Mouse (Mus musculus): ENCODE measurements at regions not wholly inside any gene's neighbourhood (a gene's known extent, or its start where the extent isn't known, plus 50 kb on each side); places are given as distances from the start of the nearest gene placed in this dataset.

GRCm38 (mm10) chr15:7005142-7005541 lies 85.3 kb upstream of the Lifr start:
- no peak for DNase-seq (ENCODE audit: low read depth)

GRCm38 (mm10) chr15:7006271-7006670 lies 84.1 kb upstream of the Lifr start:
- no peak for DNase-seq (ENCODE audit: low read depth)

- no peak for DNase-seq (ENCODE audit: low read depth)
Observed at GRCm38 (mm10) chr15:7008725-7009380, 81.6 kb upstream of the Lifr start.

GRCm38 (mm10) chr15:7010966-7011695 lies 79.3 kb upstream of the Lifr start:
- DNase-seq (ENCODE audit: low read depth): no peak

GRCm38 (mm10) chr15:7011696-7012070 lies 78.7 kb upstream of the Lifr start:
- DNase-seq (ENCODE audit: low read depth): no peak

- no peak for DNase-seq (ENCODE audit: low read depth)
Observed at GRCm38 (mm10) chr15:7012446-7012845, 78.0 kb upstream of the Lifr start.

- no peak for DNase-seq (ENCODE audit: low read depth)
Observed at GRCm38 (mm10) chr15:7013047-7013446, 77.4 kb upstream of the Lifr start.

- no peak for DNase-seq (ENCODE audit: low read depth)
Observed at GRCm38 (mm10) chr15:7014984-7015383, 75.4 kb upstream of the Lifr start.

GRCm38 (mm10) chr15:7016018-7016417 lies 74.4 kb upstream of the Lifr start:
- DNase-seq (ENCODE audit: low read depth): no peak

- peak; percentile 41 for DNase-seq (ENCODE audit: low read depth)
Observed at GRCm38 (mm10) chr15:7017281-7017845, 73.1 kb upstream of the Lifr start.

GRCm38 (mm10) chr15:7022660-7023059 lies 67.8 kb upstream of the Lifr start:
- no peak for DNase-seq (ENCODE audit: low read depth)

- DNase-seq (ENCODE audit: low read depth): no peak
Observed at GRCm38 (mm10) chr15:7025194-7025593, 65.2 kb upstream of the Lifr start.

GRCm38 (mm10) chr15:7031297-7032043 lies 58.9 kb upstream of the Lifr start:
- DNase-seq (ENCODE audit: low read depth): no peak

GRCm38 (mm10) chr15:7037475-7037874 lies 52.9 kb upstream of the Lifr start:
- no peak for DNase-seq (ENCODE audit: low read depth)

GRCm38 (mm10) chr15:7039119-7039518 lies 51.3 kb upstream of the Lifr start:
- DNase-seq (ENCODE audit: low read depth): no peak

- DNase-seq (ENCODE audit: low read depth): no peak
Observed at GRCm38 (mm10) chr15:7039825-7040224, 50.6 kb upstream of the Lifr start.
